Mouse (Mus musculus) small intestine, adult 2 months (tissue): ENCODE measurements around the gene Arrb1.

Experiments used
- CTCF ChIP-seq: fragments of 200-500 bp; IDR thresholded peaks from 2 replicates; pipeline ENCODE4 v1.5.1; 2012; ENCODE audit warnings: low read depth, mild to moderate bottlenecking, control low read depth, inconsistent platforms, low read length, moderate library complexity, mixed read lengths; ENCODE audit not compliant: insufficient replicate concordance, insufficient read length; ENCODE audit errors: extremely low read depth
- POLR2A ChIP-seq: fragments of 200-500 bp; IDR thresholded peaks from 2 replicates; pipeline ENCODE4 v1.6.1; 2012; ENCODE audit warnings: low read depth, mild to moderate bottlenecking, control low read depth, inconsistent platforms, low read length, moderate library complexity

GRCm38 (mm10) chr7:99654244-99654643 lies 119.0 kb downstream of the Arrb1 start:
- TF ChIP-seq CTCF (no peak), POLR2A (no peak)
